Mouse (Mus musculus): Measurements from ENCODE around the gene Ly75. TPM values are rescaled to one million over a fixed set of nuclear protein-coding genes. Genes with fewer than 3 reads are reported as not detected.

Ly75 gene
- total RNA-seq, 2 experiments from 2014 or later = 5.7 to 7.8 TPM

- DNase-seq (ENCODE audit: extremely low spot score in 1 of 2, low spot score in 2 of 2) = no peak
- intact Hi-C loops (cut with DNase I) = no loop called here
These were observed 104.5 kb downstream of the Ly75 start for GRCm38 (mm10) chr2:60278627-60279026.

GRCm38 (mm10) chr2:60269856-60270479 is 113.1 kb downstream of the Ly75 start:
- intact Hi-C loops (cut with DNase I) = no loop called here
- no peak for DNase-seq (ENCODE audit: extremely low spot score in 1 of 2, low spot score in 2 of 2)

GRCm38 (mm10) chr2:60267567-60267966 is 115.5 kb downstream of the Ly75 start:
- intact Hi-C loops (cut with DNase I) = no loop called here
- no peak for DNase-seq (ENCODE audit: extremely low spot score in 1 of 2, low spot score in 2 of 2)

- no peak for DNase-seq (ENCODE audit: extremely low spot score in 1 of 2, low spot score in 2 of 2)
- intact Hi-C loops (cut with DNase I) = no loop called here
These were observed 122.3 kb downstream of the Ly75 start for GRCm38 (mm10) chr2:60260621-60261350.

- intact Hi-C loops (cut with DNase I) = no loop called here
These were observed 123.9 kb downstream of the Ly75 start for GRCm38 (mm10) chr2:60259186-60259585.

GRCm38 (mm10) chr2:60256751-60257150 is 126.4 kb downstream of the Ly75 start:
- intact Hi-C loops (cut with DNase I) = no loop called here
- no peak for DNase-seq (ENCODE audit: extremely low spot score in 1 of 2, low spot score in 2 of 2)

More at GRCm38 (mm10) chr2:60259186-60259585, 123.9 kb downstream of the Ly75 start:
- no peak for DNase-seq (ENCODE audit: extremely low spot score in 1 of 2, low spot score in 2 of 2)

GRCm38 (mm10) chr2:60253506-60253905 is 129.6 kb downstream of the Ly75 start:
- no peak for DNase-seq (ENCODE audit: extremely low spot score in 1 of 2, low spot score in 2 of 2)
- intact Hi-C loops (cut with DNase I) = no loop called here

GRCm38 (mm10) chr2:60252782-60253181 is 130.3 kb downstream of the Ly75 start:
- intact Hi-C loops (cut with DNase I) = no loop called here
- DNase-seq (ENCODE audit: extremely low spot score in 1 of 2, low spot score in 2 of 2) = no peak

Other genes with a start within 250 kb of the Ly75 start
- gene Baz2b, start 173.5 kb downstream of the Ly75 start, total RNA-seq (2021) = 10 to 100 TPM; 53.0 to 56.7 TPM
- gene March7, start 173.4 kb downstream of the Ly75 start, total RNA-seq (2021) = 10 to 100 TPM; 75.1 to 76.5 TPM
- 10 to 100 TPM; 11.5 to 13.4 TPM for gene Cd302, start 98.8 kb downstream of the Ly75 start, total RNA-seq (2021)
- under 1 TPM; 0.19 to 0.32 TPM for gene Pla2r1, start 170.0 kb upstream of the Ly75 start, total RNA-seq (2021)

All from left cerebral cortex, postnatal 10 days (tissue).